Mouse (Mus musculus) neural tube, embryonic 12.5 days (tissue): ENCODE measurements around the gene Slc4a11. TPM values are rescaled to one million over a fixed set of nuclear protein-coding genes. Genes with fewer than 3 reads are reported as not detected.

Experiments used
- ATAC-seq: fragments of 200-750 bp; cut with Nextera tagmentation; 2 replicates; pipeline ENCODE4 v1.8.0; 2017; ENCODE audit warnings: low read depth, mild to moderate bottlenecking, moderate TSS enrichment, moderate library complexity; ENCODE audit not compliant: low FRiP score
- H3K27ac ChIP-seq: fragments of 300-500 bp; sonication (generic); 2 replicates; pipeline ENCODE4 v1.5.1; 2016
- H3K27me3 ChIP-seq: fragments of 300-500 bp; sonication (generic); replicated peaks from 2 replicates; pipeline ENCODE4 v1.6.1; 2016; ENCODE audit warnings: mild to moderate bottlenecking
- H3K36me3 ChIP-seq: fragments of 300-500 bp; sonication (generic); 2 replicates; pipeline ENCODE4 v1.6.1; 2016; ENCODE audit warnings: mild to moderate bottlenecking
- H3K4me1 ChIP-seq: fragments of 300-500 bp; sonication (generic); 2 replicates; pipeline ENCODE4 v1.6.1; 2016
- H3K4me2 ChIP-seq: fragments of 300-500 bp; sonication (generic); replicated peaks from 2 replicates; pipeline ENCODE4 v1.6.1; 2016; ENCODE audit warnings: mild to moderate bottlenecking
- H3K4me3 ChIP-seq: fragments of 300-500 bp; sonication (generic); 2 replicates; pipeline ENCODE4 v1.5.1; 2016
- H3K9ac ChIP-seq: fragments of 300-500 bp; sonication (generic); 2 replicates; pipeline ENCODE4 v1.6.1; 2016; ENCODE audit warnings: mild to moderate bottlenecking
- H3K9me3 ChIP-seq: fragments of 300-500 bp; sonication (generic); 2 replicates; pipeline ENCODE4 v1.6.1; 2016; ENCODE audit warnings: mild to moderate bottlenecking
- WGBS: fragments of 180-500 bp; shearing (Covaris S2); methylation state at CpG from one replicate; pipeline ENCODE4 v1.1.7; 2016; 5-methylcytosine and 5-hydroxymethylcytosine counted together
- polyA plus RNA-seq: library from polyadenylated mRNA; unstranded; fragments of >200 nt; fragmentation: Nextera tagmentation; extraction: Ambion mirVana; gene quantifications from 2 replicates; pipeline ENCODE4 v1.2.1, GENCODE M21; 2016

Slc4a11 gene
- polyA plus RNA-seq, 1 experiment from 2014 or later = 0.20 TPM

DNA sequence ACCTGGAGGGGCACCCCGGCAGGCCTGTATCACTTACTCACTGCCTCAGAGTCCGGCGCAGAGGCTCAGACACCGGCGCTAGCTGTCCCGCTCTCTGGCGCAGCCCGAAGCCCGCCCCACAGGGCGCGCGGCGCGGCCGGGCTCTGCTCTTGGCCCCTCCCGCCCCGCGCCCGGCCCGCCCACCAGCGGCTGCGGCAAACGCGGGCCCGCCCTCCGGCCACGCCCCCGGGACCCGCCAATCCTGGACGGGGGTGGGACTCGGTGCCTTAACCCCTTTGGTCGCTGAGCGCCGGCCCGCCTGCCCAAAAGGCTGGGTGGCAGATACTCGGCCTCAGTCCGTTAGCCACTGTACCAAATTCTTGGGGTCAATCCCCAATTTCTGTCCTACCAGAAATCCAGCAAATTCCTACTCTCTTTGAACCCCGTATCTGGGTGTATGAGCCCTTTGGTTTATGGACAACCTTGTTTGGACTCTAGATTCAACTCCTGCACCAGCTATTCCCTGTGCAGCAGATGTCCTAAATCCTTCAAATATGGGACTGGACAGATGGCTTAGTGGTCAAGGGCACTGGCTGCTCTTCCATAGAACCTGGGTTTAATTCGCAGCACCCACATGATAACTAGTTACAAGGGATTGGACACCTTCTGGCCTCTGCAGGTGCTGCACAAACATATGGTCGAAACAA lies 54.5 kb downstream of the Slc4a11 start, which contains the start of gene Lzts3:
TSS of gene Lzts3 (minus strand) at position 120 of the 686 bp plus-strand sequence.
- 3% methylated on average over 40 of the region's 40 CpGs for WGBS
- peak; percentile 95 for ATAC-seq
- Histone ChIP-seq H3K4me3 (peak within 1 kb of the TSS; percentile 68), H3K4me2 (peak within 1 kb of the TSS; percentile 95), H3K9me3 (no peaks in the 10 kb centered on the region), H3K27ac (0 out of 2 replicates have a peak within 1 kb of the TSS, but pooled peaks have one; percentile 37), H3K9ac (peak within 1 kb of the TSS; percentile 77), H3K4me1 (peaks cover 5% of the 10 kb centered on the region), H3K36me3 (0 out of 2 replicates have a peak, but pooled peaks cover 6% of the 10 kb centered on the region), H3K27me3 (peaks cover 30% of the 10 kb centered on the region)

DNA sequence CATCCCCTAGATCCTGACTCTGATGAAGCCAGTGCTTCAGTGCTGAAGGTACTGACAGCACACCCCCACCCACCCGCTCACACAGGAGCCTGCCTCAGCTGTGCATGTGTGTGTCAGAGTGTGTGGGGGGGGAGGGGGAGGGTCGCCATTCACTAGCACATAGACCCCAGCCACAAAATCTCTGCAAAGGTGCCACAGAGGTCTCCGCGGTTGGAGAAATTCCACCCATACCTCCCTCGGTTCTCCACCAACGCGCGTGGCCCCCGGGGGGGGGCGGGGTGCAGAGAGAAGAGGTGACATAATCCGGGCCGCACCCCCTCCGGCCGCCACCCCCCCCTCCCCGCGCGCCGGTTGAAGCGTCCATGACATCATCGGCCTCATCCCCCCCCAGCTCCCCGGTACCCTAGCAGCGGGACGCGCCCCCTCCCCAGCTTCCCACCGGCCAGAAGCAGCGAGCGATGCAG lies 55.1 kb downstream of the Slc4a11 start:
- Histone ChIP-seq H3K9ac (peak overlapping the region; percentile 77), H3K4me2 (peak overlapping the region; percentile 95), H3K27me3 (peaks cover 36% of the 10 kb centered on the region), H3K9me3 (no peaks in the 10 kb centered on the region), H3K4me3 (peak overlapping the region; percentile 68), H3K36me3 (0 out of 2 replicates have a peak, but pooled peaks cover 6% of the 10 kb centered on the region), H3K27ac (0 out of 2 replicates have a peak overlapping the region, but pooled peaks have one; percentile 37), H3K4me1 (peaks cover 5% of the 10 kb centered on the region)
- WGBS = under 1% methylated on average over 25 of the region's 27 CpGs
- peak; percentile 81 for ATAC-seq

- Histone ChIP-seq H3K9ac (0 out of 2 replicates have a peak overlapping the region, but pooled peaks have one; percentile 77), H3K4me3 (0 out of 2 replicates have a peak overlapping the region, but pooled peaks have one; percentile 68), H3K27ac (no peak overlapping the region), H3K9me3 (no peaks in the 10 kb centered on the region), H3K36me3 (no peaks in the 10 kb centered on the region), H3K27me3 (peaks cover 43% of the 10 kb centered on the region), H3K4me2 (peak overlapping the region; percentile 95), H3K4me1 (peaks cover 5% of the 10 kb centered on the region)
- ATAC-seq = no peak; the same call in 1 of the 2 replicates
- WGBS = 70% methylated on average over 6 of the region's 6 CpGs
Observed at GRCm38 (mm10) chr2:130641351-130642025, 55.8 kb downstream of the Slc4a11 start.

- Histone ChIP-seq H3K4me3 (no peak overlapping the region), H3K36me3 (no peaks in the 10 kb centered on the region), H3K4me2 (no peak overlapping the region), H3K9me3 (no peaks in the 10 kb centered on the region), H3K9ac (no peak overlapping the region), H3K27me3 (peaks cover 65% of the 10 kb centered on the region), H3K4me1 (peaks cover 23% of the 10 kb centered on the region), H3K27ac (no peak overlapping the region)
- no peak for ATAC-seq
- 73% methylated on average over 6 of the region's 6 CpGs for WGBS
Observed at GRCm38 (mm10) chr2:130639276-130639675, 58.0 kb downstream of the Slc4a11 start.

- no peak for ATAC-seq
- Histone ChIP-seq H3K9me3 (no peaks in the 10 kb centered on the region), H3K9ac (no peak overlapping the region), H3K4me3 (no peak overlapping the region), H3K4me1 (peaks cover 25% of the 10 kb centered on the region), H3K27me3 (peaks cover 73% of the 10 kb centered on the region), H3K27ac (no peak overlapping the region), H3K36me3 (no peaks in the 10 kb centered on the region), H3K4me2 (no peak overlapping the region)
- 29% methylated on average over 16 of the region's 16 CpGs for WGBS
Observed at GRCm38 (mm10) chr2:130638101-130638611, 59.2 kb downstream of the Slc4a11 start.

- no peak overlapping the region for H3K27ac ChIP-seq
- ATAC-seq = 0 out of 2 replicates have a peak, but pooled peaks have one; percentile 10
- H3K9ac ChIP-seq = no peak overlapping the region
- peaks cover 68% of the 10 kb centered on the region for H3K27me3 ChIP-seq
- peak overlapping the region; percentile 60 for H3K4me2 ChIP-seq
- H3K36me3 ChIP-seq = no peaks in the 10 kb centered on the region
- H3K4me1 ChIP-seq = peaks cover 20% of the 10 kb centered on the region
- no peaks in the 10 kb centered on the region for H3K9me3 ChIP-seq
- H3K4me3 ChIP-seq = no peak overlapping the region
- WGBS = 8% methylated on average over 21 of the region's 21 CpGs
Observed at GRCm38 (mm10) chr2:130635847-130636246, 61.5 kb downstream of the Slc4a11 start.

DNA sequence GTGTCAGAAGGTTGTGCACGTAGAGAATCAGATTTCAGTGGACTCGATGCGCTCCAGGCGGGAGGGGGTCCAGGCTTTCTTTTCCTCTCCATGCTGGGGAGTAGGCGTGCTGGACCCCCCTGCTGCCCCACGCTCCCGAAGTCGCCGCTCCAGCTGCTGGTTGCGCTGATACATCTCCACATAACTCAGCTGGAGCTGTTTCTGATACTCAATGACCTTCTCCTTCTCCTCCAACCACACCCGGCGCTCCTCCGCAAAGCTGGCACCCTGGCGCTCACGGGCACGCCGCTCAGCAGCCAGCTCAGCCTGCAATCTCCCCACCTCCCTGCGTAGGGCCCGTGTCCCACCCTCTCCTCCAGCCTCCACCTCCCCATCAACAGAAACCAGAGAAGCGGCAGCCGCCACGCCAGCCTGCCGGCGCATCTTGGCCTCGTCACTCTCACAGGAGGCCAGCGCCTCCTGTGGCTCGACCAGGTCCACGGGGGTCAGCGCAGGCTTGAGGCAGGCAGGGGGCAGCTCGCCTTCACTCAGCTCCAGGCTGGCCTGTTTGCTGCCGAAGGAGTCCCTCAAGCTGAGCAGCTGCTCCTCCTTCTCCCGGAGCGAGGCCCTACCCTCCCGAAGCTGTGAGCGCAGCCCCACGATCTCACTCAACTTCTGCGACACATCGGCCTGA lies 62.4 kb downstream of the Slc4a11 start:
- Histone ChIP-seq H3K9me3 (no peaks in the 10 kb centered on the region), H3K27ac (no peak overlapping the region), H3K4me3 (peak overlapping the region; percentile 25), H3K9ac (peak overlapping the region; percentile 48), H3K27me3 (peaks cover 61% of the 10 kb centered on the region), H3K4me2 (peak overlapping the region; percentile 60), H3K4me1 (peaks cover 20% of the 10 kb centered on the region), H3K36me3 (no peaks in the 10 kb centered on the region)
- ATAC-seq = no peak
- 2% methylated on average over 38 of the region's 38 CpGs for WGBS

Other genes starting within 250 kb of the Slc4a11 start
- 114 and 124 TPM in 2 replicates for gene Ptpra, start 247.2 kb downstream of the Slc4a11 start, polyA plus RNA-seq
- gene Mrps26, start 133.8 kb downstream of the Slc4a11 start, polyA plus RNA-seq = 77.7 and 80.8 TPM in 2 replicates
- gene Oxt, start 121.3 kb downstream of the Slc4a11 start, polyA plus RNA-seq = not detected in 2 replicates
- not detected in 2 replicates for gene Avp, start 115.0 kb downstream of the Slc4a11 start, polyA plus RNA-seq
- gene Fastkd5, start 67.5 kb downstream of the Slc4a11 start, polyA plus RNA-seq = 15.1 and 17.2 TPM in 2 replicates
- 13.1 and 14.4 TPM in 2 replicates for gene Ubox5, start 67.5 kb downstream of the Slc4a11 start, polyA plus RNA-seq
- 7.5 and 8.2 TPM in 2 replicates for gene Lzts3, start 54.7 kb downstream of the Slc4a11 start, polyA plus RNA-seq
- gene Ddrgk1, start 32.9 kb downstream of the Slc4a11 start, polyA plus RNA-seq = 57.4 and 58.4 TPM in 2 replicates
- gene Itpa, start 29.9 kb downstream of the Slc4a11 start, polyA plus RNA-seq = 138 and 142 TPM in 2 replicates
- 86.6 and 95.0 TPM in 2 replicates for gene 4930402H24Rik, start 208.9 kb upstream of the Slc4a11 start, polyA plus RNA-seq
- gene Atrn, start 209.0 kb upstream of the Slc4a11 start, polyA plus RNA-seq = 13.5 and 13.6 TPM in 2 replicates